Mouse (Mus musculus): ENCODE measurements at regions not wholly inside any gene's neighbourhood (a gene's known extent, or its start where the extent isn't known, plus 50 kb on each side); places are given as distances from the start of the nearest gene placed in this dataset.

- ATAC-seq (ENCODE audit: low FRiP score) (no peak), DNase-seq (ENCODE audit: low spot score) (no peak)
- no peaks in the 10 kb centered on the region for H3K9me3 ChIP-seq (ENCODE audit: control insufficient read depth, low read length)
- H3K4me1 ChIP-seq (replicated peaks; ENCODE audit: control insufficient read depth, insufficient read depth, low read length), result no peaks in the 10 kb centered on the region
- H3K4me3 ChIP-seq (replicated peaks; ENCODE audit: low read length), result no peak overlapping the region
- no peaks in the 10 kb centered on the region for H3K27me3 ChIP-seq (ENCODE audit: control insufficient read depth, insufficient read depth, low read length)
- WGBS, result 85% methylated on average over 4 of the region's 4 CpGs
- no peak overlapping the region for H3K4me2 ChIP-seq (replicated peaks)
- no peaks in the 10 kb centered on the region for H3K36me3 ChIP-seq (replicated peaks; ENCODE audit: control insufficient read depth, insufficient read depth)
- H3K9ac ChIP-seq, result no peak overlapping the region
- no peak overlapping the region for H3K27ac ChIP-seq
These were observed 854.1 kb downstream of the Stpg2 start for GRCm38 (mm10) chr3:140059522-140060110.

- WGBS, result 94% methylated on average over 10 of the region's 10 CpGs
- no peak for DNase-seq (ENCODE audit: low spot score)
These were observed 856.4 kb downstream of the Stpg2 start for GRCm38 (mm10) chr3:140061769-140062381.

GRCm38 (mm10) chr3:140062880-140063279, 857.4 kb downstream of the Stpg2 start:
- no peak for DNase-seq (ENCODE audit: low spot score)
- H3K9me3 ChIP-seq (ENCODE audit: control insufficient read depth, low read length), result no peaks in the 10 kb centered on the region
- no peaks in the 10 kb centered on the region; the same call in 1 of the 2 replicates for H3K4me1 ChIP-seq (replicated peaks; ENCODE audit: control insufficient read depth, insufficient read depth, low read length)
- WGBS, result 88% methylated on average over 5 of the region's 5 CpGs
- no peak overlapping the region for H3K4me2 ChIP-seq (replicated peaks)
- H3K27ac ChIP-seq, result no peak overlapping the region
- H3K4me3 ChIP-seq (replicated peaks; ENCODE audit: low read length), result no peak overlapping the region
- H3K36me3 ChIP-seq (replicated peaks; ENCODE audit: control insufficient read depth, insufficient read depth), result no peaks in the 10 kb centered on the region
- no peak overlapping the region for H3K9ac ChIP-seq
- ATAC-seq (ENCODE audit: low FRiP score), result no peak
- H3K27me3 ChIP-seq (ENCODE audit: control insufficient read depth, insufficient read depth, low read length), result no peaks in the 10 kb centered on the region

More at GRCm38 (mm10) chr3:140061769-140062381, 856.4 kb downstream of the Stpg2 start:
- Histone ChIP-seq H3K27me3 (ENCODE audit: control insufficient read depth, insufficient read depth, low read length) (no peaks in the 10 kb centered on the region), H3K9ac (no peak overlapping the region), H3K36me3 (replicated peaks; ENCODE audit: control insufficient read depth, insufficient read depth) (no peaks in the 10 kb centered on the region), H3K9me3 (ENCODE audit: control insufficient read depth, low read length) (no peaks in the 10 kb centered on the region), H3K4me3 (replicated peaks; ENCODE audit: low read length) (no peak overlapping the region), H3K4me1 (replicated peaks; ENCODE audit: control insufficient read depth, insufficient read depth, low read length) (no peaks in the 10 kb centered on the region; the same call in 1 of the 2 replicates), H3K4me2 (replicated peaks) (no peak overlapping the region), H3K27ac (no peak overlapping the region)
- ATAC-seq (ENCODE audit: low FRiP score), result no peak

- no peaks in the 10 kb centered on the region for H3K4me1 ChIP-seq (replicated peaks; ENCODE audit: control insufficient read depth, insufficient read depth, low read length)
- H3K9me3 ChIP-seq (ENCODE audit: control insufficient read depth, low read length), result no peaks in the 10 kb centered on the region
- 96% methylated on average over 3 of the region's 3 CpGs for WGBS
- DNase-seq (ENCODE audit: low spot score) (no peak), ATAC-seq (ENCODE audit: low FRiP score) (no peak)
- H3K9ac ChIP-seq, result no peak overlapping the region
- no peaks in the 10 kb centered on the region for H3K36me3 ChIP-seq (replicated peaks; ENCODE audit: control insufficient read depth, insufficient read depth)
- no peak overlapping the region for H3K4me2 ChIP-seq (replicated peaks)
- H3K27me3 ChIP-seq (ENCODE audit: control insufficient read depth, insufficient read depth, low read length), result no peaks in the 10 kb centered on the region
- H3K4me3 ChIP-seq (replicated peaks; ENCODE audit: low read length), result no peak overlapping the region
- no peak overlapping the region for H3K27ac ChIP-seq
These were observed 878.8 kb downstream of the Stpg2 start for GRCm38 (mm10) chr3:140084333-140084732.

GRCm38 (mm10) chr3:140085385-140085784, 879.9 kb downstream of the Stpg2 start:
- no peaks in the 10 kb centered on the region for H3K27me3 ChIP-seq (ENCODE audit: control insufficient read depth, insufficient read depth, low read length)
- no peak overlapping the region for H3K4me3 ChIP-seq (replicated peaks; ENCODE audit: low read length)
- DNase-seq (ENCODE audit: low spot score) (no peak), ATAC-seq (ENCODE audit: low FRiP score) (no peak)
- H3K36me3 ChIP-seq (replicated peaks; ENCODE audit: control insufficient read depth, insufficient read depth), result no peaks in the 10 kb centered on the region
- no peaks in the 10 kb centered on the region for H3K4me1 ChIP-seq (replicated peaks; ENCODE audit: control insufficient read depth, insufficient read depth, low read length)
- 90% methylated on average over 3 of the region's 3 CpGs for WGBS
- no peak overlapping the region for H3K9ac ChIP-seq
- no peak overlapping the region for H3K4me2 ChIP-seq (replicated peaks)
- no peak overlapping the region for H3K27ac ChIP-seq
- no peaks in the 10 kb centered on the region for H3K9me3 ChIP-seq (ENCODE audit: control insufficient read depth, low read length)

GRCm38 (mm10) chr3:140088019-140088418, 882.5 kb downstream of the Stpg2 start:
- ATAC-seq (ENCODE audit: low FRiP score) (no peak), DNase-seq (ENCODE audit: low spot score) (no peak)
- Histone ChIP-seq H3K4me1 (replicated peaks; ENCODE audit: control insufficient read depth, insufficient read depth, low read length) (no peaks in the 10 kb centered on the region), H3K27me3 (ENCODE audit: control insufficient read depth, insufficient read depth, low read length) (no peaks in the 10 kb centered on the region), H3K4me2 (replicated peaks) (no peak overlapping the region), H3K9ac (no peak overlapping the region), H3K9me3 (ENCODE audit: control insufficient read depth, low read length) (no peaks in the 10 kb centered on the region), H3K27ac (no peak overlapping the region), H3K36me3 (replicated peaks; ENCODE audit: control insufficient read depth, insufficient read depth) (no peaks in the 10 kb centered on the region), H3K4me3 (replicated peaks; ENCODE audit: low read length) (no peak overlapping the region)
- 95% methylated on average over 3 of the region's 3 CpGs for WGBS

GRCm38 (mm10) chr3:140091900-140092299, 886.4 kb downstream of the Stpg2 start:
- H3K4me2 ChIP-seq (replicated peaks), result no peak overlapping the region
- H3K36me3 ChIP-seq (replicated peaks; ENCODE audit: control insufficient read depth, insufficient read depth), result no peaks in the 10 kb centered on the region
- H3K9ac ChIP-seq, result no peak overlapping the region
- no peaks in the 10 kb centered on the region for H3K4me1 ChIP-seq (replicated peaks; ENCODE audit: control insufficient read depth, insufficient read depth, low read length)
- WGBS, result 50% methylated on average over 2 of the region's 2 CpGs
- H3K9me3 ChIP-seq (ENCODE audit: control insufficient read depth, low read length), result no peaks in the 10 kb centered on the region
- ATAC-seq (ENCODE audit: low FRiP score) (no peak), DNase-seq (ENCODE audit: low spot score) (no peak)
- H3K27ac ChIP-seq, result no peak overlapping the region
- H3K27me3 ChIP-seq (ENCODE audit: control insufficient read depth, insufficient read depth, low read length), result no peaks in the 10 kb centered on the region
- H3K4me3 ChIP-seq (replicated peaks; ENCODE audit: low read length), result no peak overlapping the region

GRCm38 (mm10) chr3:140096854-140097540, 891.5 kb downstream of the Stpg2 start:
- no peak for DNase-seq (ENCODE audit: low spot score)
- no peaks in the 10 kb centered on the region for H3K36me3 ChIP-seq (replicated peaks; ENCODE audit: control insufficient read depth, insufficient read depth)
- no peaks in the 10 kb centered on the region for H3K9me3 ChIP-seq (ENCODE audit: control insufficient read depth, low read length)
- no peaks in the 10 kb centered on the region for H3K27me3 ChIP-seq (ENCODE audit: control insufficient read depth, insufficient read depth, low read length)
- no peak for ATAC-seq (ENCODE audit: low FRiP score)
- H3K4me3 ChIP-seq (replicated peaks; ENCODE audit: low read length), result no peak overlapping the region
- H3K4me2 ChIP-seq (replicated peaks), result no peak overlapping the region
- H3K4me1 ChIP-seq (replicated peaks; ENCODE audit: control insufficient read depth, insufficient read depth, low read length), result no peaks in the 10 kb centered on the region
- H3K27ac ChIP-seq, result no peak overlapping the region
- H3K9ac ChIP-seq, result no peak overlapping the region

- Histone ChIP-seq H3K36me3 (replicated peaks; ENCODE audit: control insufficient read depth, insufficient read depth) (no peaks in the 10 kb centered on the region), H3K4me3 (replicated peaks; ENCODE audit: low read length) (no peak overlapping the region), H3K9ac (no peak overlapping the region), H3K27ac (no peak overlapping the region), H3K9me3 (ENCODE audit: control insufficient read depth, low read length) (no peaks in the 10 kb centered on the region), H3K4me2 (replicated peaks) (no peak overlapping the region), H3K4me1 (replicated peaks; ENCODE audit: control insufficient read depth, insufficient read depth, low read length) (no peaks in the 10 kb centered on the region), H3K27me3 (ENCODE audit: control insufficient read depth, insufficient read depth, low read length) (no peaks in the 10 kb centered on the region)
- ATAC-seq (ENCODE audit: low FRiP score), result no peak
- peak; percentile 26 for DNase-seq (ENCODE audit: low spot score)
- 26% methylated on average over 4 of the region's 4 CpGs for WGBS
These were observed 903.9 kb downstream of the Stpg2 start for GRCm38 (mm10) chr3:140109401-140109800.

All from hindbrain, embryonic 14.5 days (tissue).